Mouse (Mus musculus) bone marrow macrophage, adult 2 months (primary cell): ENCODE measurements at regions not wholly inside any gene's neighbourhood (a gene's known extent, or its start where the extent isn't known, plus 50 kb on each side); places are given as distances from the start of the nearest gene placed in this dataset.

Experiments used
- CTCF ChIP-seq: IDR thresholded peaks from 2 replicates; pipeline ENCODE4 v1.5.1; 2012; ENCODE audit warnings: low read depth, mild to moderate bottlenecking, low read length, moderate library complexity
- POLR2A ChIP-seq: IDR thresholded peaks from 2 replicates; pipeline ENCODE4 v1.6.1; 2012; ENCODE audit warnings: mild to moderate bottlenecking, low read depth, low read length, borderline replicate concordance

DNA sequence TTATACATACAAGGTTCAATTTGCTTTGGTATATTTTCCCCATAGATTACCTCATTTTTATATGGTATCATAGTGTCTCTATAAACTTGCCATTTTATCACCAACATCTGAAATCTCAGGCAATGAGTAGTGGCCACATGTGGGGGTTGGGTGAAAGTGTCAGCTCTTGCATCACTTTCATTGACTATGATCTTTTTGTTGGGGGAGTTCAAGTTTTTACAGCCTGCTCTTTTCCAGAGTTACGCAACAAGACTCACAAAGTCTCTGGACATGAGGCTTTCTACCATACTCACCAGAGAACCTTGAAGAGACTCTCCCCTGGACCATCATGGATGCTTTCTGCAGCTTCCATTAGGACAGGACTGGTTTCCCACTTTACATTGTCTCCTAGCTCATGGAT lies 106.1 kb upstream of the Rmdn2 start:
- TF ChIP-seq CTCF (no peak), POLR2A (no peak)
